Mouse (Mus musculus) midbrain, embryonic 13.5 days (tissue): ENCODE measurements around the gene Dexi. TPM values are rescaled to one million over a fixed set of nuclear protein-coding genes. Genes with fewer than 3 reads are reported as not detected.
A peak's percentile ranks its signal among the peaks of the same experiment; 100 is the strongest.

Experiments
- ATAC-seq: fragments of 200-750 bp; cut with Nextera tagmentation; 2 replicates; pipeline ENCODE4 v1.8.0; 2017; ENCODE audit warnings: mild to moderate bottlenecking, moderate TSS enrichment, moderate library complexity
- H3K27ac ChIP-seq: fragments of 300-500 bp; sonication (generic); 2 replicates; pipeline ENCODE4 v1.5.1; 2015; ENCODE audit warnings: inconsistent platforms, mild to moderate bottlenecking, moderate library complexity
- H3K27me3 ChIP-seq: fragments of 300-500 bp; sonication (generic); 2 replicates; pipeline ENCODE4 v1.6.1; 2015; ENCODE audit warnings: mild to moderate bottlenecking, inconsistent platforms
- H3K36me3 ChIP-seq: fragments of 300-500 bp; sonication (generic); 2 replicates; pipeline ENCODE4 v1.6.1; 2015; ENCODE audit warnings: mild to moderate bottlenecking, inconsistent platforms
- H3K4me1 ChIP-seq: fragments of 300-500 bp; sonication (generic); replicated peaks from 2 replicates; pipeline ENCODE4 v1.6.1; 2015; ENCODE audit warnings: inconsistent platforms
- H3K4me2 ChIP-seq: fragments of 300-500 bp; sonication (generic); replicated peaks from 2 replicates; pipeline ENCODE4 v1.6.1; 2015; ENCODE audit warnings: moderate library complexity, mild to moderate bottlenecking, inconsistent platforms
- H3K4me3 ChIP-seq: fragments of 300-500 bp; sonication (generic); replicated peaks from 2 replicates; pipeline ENCODE4 v1.5.1; 2015; ENCODE audit warnings: mild to moderate bottlenecking, inconsistent platforms
- H3K9ac ChIP-seq: fragments of 300-500 bp; sonication (generic); replicated peaks from 2 replicates; pipeline ENCODE4 v1.6.1; 2015; ENCODE audit warnings: mild to moderate bottlenecking, inconsistent platforms
- H3K9me3 ChIP-seq: fragments of 300-500 bp; sonication (generic); 2 replicates; pipeline ENCODE4 v1.6.1; 2016; ENCODE audit warnings: mild to moderate bottlenecking, inconsistent platforms
- WGBS: fragments of 180-500 bp; shearing (Covaris S2); methylation state at CpG from one replicate; pipeline ENCODE4 v1.1.7; 2015; 5-methylcytosine and 5-hydroxymethylcytosine counted together
- polyA plus RNA-seq: library from polyadenylated mRNA; unstranded; fragments of >200 nt; fragmentation: Nextera tagmentation; extraction: Ambion mirVana; gene quantifications from 2 replicates; pipeline ENCODE4 v1.2.1, GENCODE M21; 2015

Dexi gene
- polyA plus RNA-seq, 1 experiment from 2014 or later, result 18.2 TPM

DNA sequence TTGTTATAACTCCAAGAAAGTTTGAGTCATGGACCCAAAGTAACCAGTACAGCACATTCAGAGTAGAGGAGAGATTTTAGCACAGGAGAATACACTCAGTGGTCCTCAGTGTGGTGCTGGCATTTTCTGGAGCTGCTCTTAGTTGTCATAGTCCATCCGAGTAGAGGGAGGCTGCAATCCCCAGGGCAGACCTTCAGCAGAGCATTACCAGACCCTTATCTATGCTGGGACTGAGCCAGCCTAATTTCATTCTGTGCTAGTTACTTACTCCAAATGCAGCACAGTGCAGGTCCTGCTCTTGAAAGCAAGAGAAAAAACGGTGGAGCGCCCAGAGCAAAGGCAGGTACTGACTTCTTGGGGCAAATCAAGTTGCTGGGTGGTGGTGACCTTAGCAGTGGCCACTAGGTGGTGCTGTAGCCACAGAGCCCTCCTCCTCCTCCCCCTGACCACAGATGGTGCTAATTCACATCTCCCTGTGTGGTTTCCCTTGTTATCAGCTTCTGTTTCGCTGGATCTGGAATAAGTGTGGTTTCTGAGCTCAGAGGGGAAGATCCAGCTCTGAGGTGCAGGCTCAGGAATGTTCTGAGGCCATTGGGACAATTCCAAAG lies 22.5 kb upstream of the Dexi start:
- H3K27me3 ChIP-seq, result no peaks in the 10 kb centered on the region
- no peak overlapping the region for H3K4me2 ChIP-seq
- H3K9me3 ChIP-seq, result no peaks in the 10 kb centered on the region
- H3K9ac ChIP-seq, result no peak overlapping the region
- no peak overlapping the region for H3K4me3 ChIP-seq
- 0 out of 2 replicates have a peak, but pooled peaks cover 3% of the 10 kb centered on the region for H3K4me1 ChIP-seq
- 38% methylated on average over 4 of the region's 4 CpGs for WGBS
- no peak overlapping the region for H3K27ac ChIP-seq
- H3K36me3 ChIP-seq, result peaks cover 69% of the 10 kb centered on the region
- ATAC-seq, result peak; percentile 79

DNA sequence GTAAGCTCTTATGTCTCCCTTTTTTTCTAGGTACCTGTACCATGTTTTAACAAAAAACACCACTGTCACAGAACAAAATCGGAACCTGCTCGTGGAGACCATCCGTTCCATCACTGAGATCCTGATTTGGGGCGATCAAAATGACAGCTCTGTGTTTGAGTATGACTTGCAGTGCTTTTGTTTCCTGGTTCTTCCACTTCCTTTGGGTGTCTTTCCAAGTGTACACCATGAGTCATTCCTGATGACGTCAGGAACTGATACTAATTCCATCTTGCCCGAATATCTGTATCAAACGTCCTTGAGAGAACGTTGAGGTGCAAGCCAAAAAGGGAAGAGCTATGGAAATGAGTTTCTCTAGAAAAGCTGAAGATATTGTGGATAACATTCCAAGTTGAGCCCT lies 17.1 kb upstream of the Dexi start:
- H3K27ac ChIP-seq, result no peak overlapping the region
- no peaks in the 10 kb centered on the region for H3K4me1 ChIP-seq
- H3K4me3 ChIP-seq, result no peak overlapping the region
- H3K9ac ChIP-seq, result no peak overlapping the region
- 92% methylated on average over 8 of the region's 8 CpGs for WGBS
- ATAC-seq, result no peak
- no peaks in the 10 kb centered on the region for H3K27me3 ChIP-seq
- no peak overlapping the region for H3K4me2 ChIP-seq
- H3K9me3 ChIP-seq, result no peaks in the 10 kb centered on the region
- peaks cover 43% of the 10 kb centered on the region for H3K36me3 ChIP-seq

DNA sequence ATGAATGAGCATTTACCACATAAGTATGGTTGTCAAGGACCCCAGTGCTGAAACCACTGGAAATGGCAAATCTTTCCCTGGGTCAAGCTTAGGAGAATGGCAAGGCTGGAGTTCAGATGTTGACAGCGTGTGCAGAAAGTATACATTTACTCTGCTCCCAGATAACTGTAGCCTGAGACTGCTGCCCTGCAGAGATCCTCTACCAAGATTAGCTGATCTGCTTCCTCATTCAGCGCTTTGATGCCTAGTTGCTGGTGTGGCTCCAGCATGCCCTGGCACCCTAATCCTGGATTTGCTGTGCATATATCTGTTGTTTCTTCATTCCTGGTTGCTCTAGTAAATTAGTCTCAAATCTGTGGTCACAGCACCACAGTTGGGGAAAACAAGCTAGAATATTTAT lies 11.0 kb upstream of the Dexi start:
- Histone ChIP-seq H3K27ac (no peak overlapping the region), H3K4me2 (no peak overlapping the region), H3K9me3 (no peaks in the 10 kb centered on the region), H3K36me3 (no peaks in the 10 kb centered on the region), H3K4me3 (no peak overlapping the region), H3K9ac (no peak overlapping the region), H3K4me1 (0 out of 2 replicates have a peak, but pooled peaks cover 3% of the 10 kb centered on the region), H3K27me3 (no peaks in the 10 kb centered on the region)
- no peak for ATAC-seq
- 86% methylated on average over 2 of the region's 2 CpGs for WGBS

DNA sequence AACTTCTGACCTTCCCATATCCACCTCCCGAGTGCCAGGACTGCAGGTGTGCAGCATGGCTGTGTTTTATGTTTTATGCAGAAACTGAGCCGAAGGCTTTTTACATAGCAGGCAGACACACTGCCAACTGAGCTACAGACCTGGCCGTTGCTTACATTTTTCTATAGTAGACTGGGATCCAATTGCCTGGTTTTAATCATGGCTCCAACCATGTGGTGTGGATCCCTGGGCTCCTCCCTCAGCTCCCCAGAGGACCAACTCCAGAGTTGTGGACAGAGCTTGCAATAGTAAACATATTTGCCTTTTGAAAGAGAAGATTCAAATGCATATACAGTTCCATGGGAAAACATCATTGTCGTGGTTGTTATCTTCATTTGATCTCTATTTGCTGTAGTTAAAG lies 8.7 kb upstream of the Dexi start:
- no peaks in the 10 kb centered on the region for H3K9me3 ChIP-seq
- ATAC-seq, result no peak
- no peaks in the 10 kb centered on the region for H3K36me3 ChIP-seq
- WGBS, result 91% methylated on average over 4 of the region's 4 CpGs
- no peak overlapping the region for H3K9ac ChIP-seq
- H3K27me3 ChIP-seq, result no peaks in the 10 kb centered on the region
- no peak overlapping the region for H3K4me2 ChIP-seq
- H3K4me1 ChIP-seq, result peaks cover 18% of the 10 kb centered on the region
- H3K27ac ChIP-seq, result no peak overlapping the region
- H3K4me3 ChIP-seq, result no peak overlapping the region

DNA sequence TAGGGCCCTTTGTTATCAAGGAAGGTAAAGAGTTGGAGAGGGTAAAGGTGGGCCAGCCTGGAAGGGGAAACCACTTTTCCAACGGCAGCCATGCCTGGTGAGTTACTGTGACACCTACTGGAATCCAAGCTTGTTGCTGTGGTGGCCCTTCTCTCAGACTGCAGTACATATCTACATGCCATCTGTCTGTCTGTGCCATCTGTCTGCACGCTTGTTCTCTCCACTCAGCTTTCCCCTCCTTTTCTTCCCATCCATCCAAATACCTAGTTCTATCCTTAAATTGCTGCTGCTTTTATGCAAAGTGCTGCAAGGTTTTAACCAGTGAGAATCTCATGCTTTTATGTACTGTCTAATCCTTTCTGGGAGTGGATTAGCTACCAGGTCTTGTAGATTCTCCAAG lies 6.7 kb upstream of the Dexi start:
- Histone ChIP-seq H3K9me3 (no peaks in the 10 kb centered on the region), H3K4me1 (peaks cover 28% of the 10 kb centered on the region), H3K4me3 (no peak overlapping the region), H3K27ac (no peak overlapping the region), H3K36me3 (no peaks in the 10 kb centered on the region), H3K27me3 (no peaks in the 10 kb centered on the region), H3K9ac (no peak overlapping the region), H3K4me2 (no peak overlapping the region)
- ATAC-seq, result no peak
- WGBS, result 93% methylated on average over 2 of the region's 2 CpGs

DNA sequence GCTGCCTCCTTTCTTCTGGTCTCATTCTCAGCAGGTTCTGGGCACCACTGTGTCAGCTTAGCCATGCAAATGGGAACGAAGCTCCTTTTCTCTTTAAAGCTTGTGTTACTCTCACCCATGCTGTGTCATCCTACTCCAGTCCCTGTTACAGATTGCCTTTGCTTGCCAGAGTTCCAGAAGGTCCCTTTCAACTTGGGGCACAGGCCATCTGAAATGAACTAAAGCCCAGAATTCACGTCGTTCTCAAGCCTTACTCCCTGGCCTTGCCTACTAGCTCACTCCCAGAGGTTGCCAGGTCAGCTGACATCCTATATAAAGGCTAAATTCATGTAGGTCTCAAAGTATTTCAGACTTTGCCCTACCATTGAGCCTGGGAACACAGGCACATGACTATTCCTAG lies 6.1 kb upstream of the Dexi start:
- Histone ChIP-seq H3K27ac (no peak overlapping the region), H3K36me3 (no peaks in the 10 kb centered on the region), H3K27me3 (no peaks in the 10 kb centered on the region), H3K4me1 (peaks cover 28% of the 10 kb centered on the region), H3K4me2 (no peak overlapping the region), H3K4me3 (no peak overlapping the region), H3K9me3 (no peaks in the 10 kb centered on the region), H3K9ac (no peak overlapping the region)
- ATAC-seq, result no peak
- WGBS, result 68% methylated on average over 3 of the region's 3 CpGs

DNA sequence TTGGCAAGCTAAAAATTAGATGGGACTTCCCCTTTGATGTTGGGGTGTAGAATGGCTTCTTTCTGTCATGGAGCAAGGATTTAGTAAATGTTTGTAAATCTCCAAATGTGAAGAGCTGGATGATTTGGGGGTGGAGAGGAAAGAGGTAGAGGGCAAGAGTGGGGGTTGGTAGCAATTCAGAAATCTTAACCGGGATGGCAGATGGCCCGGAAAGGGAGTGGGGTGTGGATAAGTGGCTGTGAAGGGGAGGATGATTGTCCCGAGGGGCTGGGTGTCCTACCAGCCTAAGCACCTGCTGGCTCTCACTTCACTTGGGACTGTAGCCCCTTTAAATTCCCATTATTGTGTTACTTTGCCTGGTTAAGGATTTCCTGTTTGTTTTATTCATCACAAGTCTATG lies 4.0 kb upstream of the Dexi start:
- Histone ChIP-seq H3K4me1 (peaks cover 34% of the 10 kb centered on the region), H3K27me3 (no peaks in the 10 kb centered on the region), H3K9me3 (no peaks in the 10 kb centered on the region), H3K9ac (peak overlapping the region; percentile 89; the same call in 1 of the 2 replicates), H3K27ac (no peak overlapping the region), H3K4me3 (peak overlapping the region; percentile 79; the same call in 1 of the 2 replicates), H3K4me2 (peak overlapping the region; percentile 69; the same call in 1 of the 2 replicates), H3K36me3 (no peaks in the 10 kb centered on the region)
- WGBS, result 63% methylated on average over 3 of the region's 3 CpGs
- no peak for ATAC-seq

DNA sequence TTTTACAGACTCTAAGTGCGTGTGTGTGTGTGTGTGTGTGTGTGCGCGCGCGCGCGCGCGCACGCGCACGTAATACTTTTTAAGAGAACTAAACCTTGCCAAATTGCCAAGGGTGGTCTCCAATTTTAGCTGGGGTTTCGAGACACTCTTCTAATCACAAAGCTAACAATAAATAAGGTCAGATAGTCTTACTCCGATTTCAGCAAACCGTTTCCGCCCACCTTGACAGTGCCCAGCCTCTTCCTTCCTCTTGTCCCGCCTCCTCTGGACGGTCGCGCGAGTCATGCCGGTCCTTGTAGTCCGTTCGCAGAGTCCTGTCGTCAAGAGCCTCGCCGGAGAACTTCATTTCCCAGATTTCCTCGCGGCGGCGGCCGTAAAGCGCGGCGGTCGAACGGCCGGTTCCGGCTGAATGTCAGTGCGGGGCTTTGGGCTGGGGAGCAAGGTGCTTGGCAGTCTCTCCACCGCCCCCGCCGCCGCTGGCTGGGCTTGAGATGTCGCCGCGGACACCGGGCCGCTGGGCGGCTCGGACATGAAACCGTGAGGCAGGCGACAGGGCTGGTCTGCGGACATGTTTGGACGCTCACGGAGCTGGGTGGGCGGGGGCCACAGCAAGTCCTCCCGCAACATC lies 2.3 kb upstream of the Dexi start, which contains the start of gene Clec16a:
Gene Clec16a (plus strand): TSS at position 345 of the 628 bp plus-strand sequence.
- peaks cover 51% of the 10 kb centered on the region for H3K4me1 ChIP-seq
- no peaks in the 10 kb centered on the region for H3K9me3 ChIP-seq
- no peaks in the 10 kb centered on the region for H3K27me3 ChIP-seq
- H3K27ac ChIP-seq, result no peak within 1 kb of the TSS
- WGBS, result under 1% methylated on average over 58 of the region's 58 CpGs
- H3K4me3 ChIP-seq, result peak within 1 kb of the TSS; percentile 79
- ATAC-seq, result peak; percentile 93
- peak within 1 kb of the TSS; percentile 89 for H3K9ac ChIP-seq
- peak within 1 kb of the TSS; percentile 69 for H3K4me2 ChIP-seq
- H3K36me3 ChIP-seq, result no peaks in the 10 kb centered on the region

DNA sequence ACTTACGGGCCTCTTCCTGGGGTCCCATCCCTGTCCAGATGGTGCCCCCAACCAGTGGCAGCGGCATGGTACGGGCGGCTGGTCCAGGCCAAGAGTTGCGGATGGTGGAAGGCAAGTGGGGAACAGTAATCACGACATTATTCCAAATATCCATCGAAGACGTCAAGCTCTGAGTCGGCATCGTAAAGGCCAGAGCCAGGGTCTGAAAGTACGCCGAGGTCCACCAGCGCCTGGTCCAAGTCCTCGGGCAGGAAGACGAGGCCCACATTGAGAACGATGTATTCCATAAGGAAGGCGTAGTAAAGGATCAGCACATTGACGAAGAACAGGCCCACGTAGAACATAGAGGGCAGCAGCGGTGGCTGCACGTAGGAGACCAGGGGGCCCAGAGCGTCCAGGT lies 588 bp downstream of the Dexi start:
- H3K27ac ChIP-seq, result peak overlapping the region; percentile 87
- peak overlapping the region; percentile 92 for H3K4me3 ChIP-seq
- WGBS, result 6% methylated on average over 22 of the region's 22 CpGs
- H3K36me3 ChIP-seq, result peaks cover 7% of the 10 kb centered on the region; the same call in 1 of the 2 replicates
- no peaks in the 10 kb centered on the region for H3K27me3 ChIP-seq
- no peak for ATAC-seq
- H3K4me2 ChIP-seq, result peak overlapping the region; percentile 95
- peak overlapping the region; percentile 96 for H3K9ac ChIP-seq
- H3K9me3 ChIP-seq, result no peaks in the 10 kb centered on the region
- H3K4me1 ChIP-seq, result peaks cover 60% of the 10 kb centered on the region

DNA sequence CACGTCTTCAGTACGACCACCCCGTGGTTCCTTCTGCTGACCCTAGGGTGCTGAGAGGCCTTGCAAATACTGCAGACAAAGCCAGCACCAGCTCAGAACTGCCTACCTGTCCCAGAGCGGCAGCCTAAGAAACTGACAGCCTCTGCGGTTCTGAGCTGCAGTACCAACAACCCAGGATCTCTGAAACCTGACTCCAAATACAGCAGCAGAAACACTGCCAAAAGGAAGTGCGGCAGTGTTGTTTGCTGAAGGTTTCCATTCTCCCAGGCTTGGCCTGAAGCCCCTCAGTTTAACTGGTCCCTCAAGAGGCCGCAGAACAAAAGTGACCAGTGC lies 1.3 kb downstream of the Dexi start:
- peak overlapping the region; percentile 92 for H3K4me3 ChIP-seq
- no peaks in the 10 kb centered on the region for H3K9me3 ChIP-seq
- H3K4me1 ChIP-seq, result peaks cover 53% of the 10 kb centered on the region
- peak overlapping the region; percentile 96 for H3K9ac ChIP-seq
- no peak for ATAC-seq
- no peak overlapping the region for H3K27ac ChIP-seq
- H3K27me3 ChIP-seq, result no peaks in the 10 kb centered on the region
- peaks cover 7% of the 10 kb centered on the region; the same call in 1 of the 2 replicates for H3K36me3 ChIP-seq
- H3K4me2 ChIP-seq, result peak overlapping the region; percentile 95
- WGBS, result 38% methylated on average over 7 of the region's 7 CpGs

DNA sequence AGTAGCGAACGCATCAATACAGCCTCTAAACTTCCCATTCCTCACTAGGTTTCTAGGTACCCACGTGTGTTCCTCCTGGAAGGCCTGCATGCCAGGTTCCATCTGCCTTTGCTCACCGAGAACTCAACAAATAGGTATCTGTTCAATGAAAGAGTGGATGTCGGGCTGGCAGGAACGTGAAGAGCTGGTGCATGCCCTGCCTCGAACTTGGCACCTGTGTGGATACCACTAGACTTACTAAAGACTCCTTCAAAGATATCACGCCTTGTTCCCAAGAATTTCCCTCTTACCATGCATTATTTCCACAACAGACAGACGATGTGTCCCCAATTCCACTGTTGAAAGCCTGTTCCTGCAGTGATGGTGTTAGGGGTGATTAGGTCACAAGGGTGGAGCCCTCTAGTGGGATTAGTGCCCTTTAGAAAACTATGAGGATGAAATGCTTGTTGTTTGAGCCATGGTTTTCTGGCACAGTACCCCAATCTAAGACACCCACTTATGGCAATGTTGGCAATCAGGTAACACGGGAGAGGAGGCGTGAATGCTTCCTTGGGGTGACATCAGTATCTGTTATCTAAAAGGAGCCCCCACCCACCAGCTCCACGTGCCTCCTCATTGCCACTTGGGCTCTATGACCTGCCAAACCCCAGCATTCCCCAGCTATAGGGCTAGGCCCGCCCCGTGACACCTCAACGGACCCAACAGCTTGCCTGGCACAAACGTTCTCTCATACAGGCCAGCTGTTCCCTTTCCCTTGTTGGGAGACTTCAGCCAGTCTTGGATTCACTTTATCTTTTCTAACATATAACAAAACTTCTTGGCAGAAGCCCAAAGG lies 1.9 kb downstream of the Dexi start:
- Histone ChIP-seq H3K27ac (no peak overlapping the region), H3K27me3 (no peaks in the 10 kb centered on the region), H3K36me3 (peaks cover 8% of the 10 kb centered on the region; the same call in 1 of the 2 replicates), H3K4me1 (peaks cover 47% of the 10 kb centered on the region), H3K9ac (peak overlapping the region; percentile 96), H3K9me3 (no peaks in the 10 kb centered on the region), H3K4me3 (peak overlapping the region; percentile 92), H3K4me2 (peak overlapping the region; percentile 95)
- 76% methylated on average over 16 of the region's 16 CpGs for WGBS
- no peak for ATAC-seq

DNA sequence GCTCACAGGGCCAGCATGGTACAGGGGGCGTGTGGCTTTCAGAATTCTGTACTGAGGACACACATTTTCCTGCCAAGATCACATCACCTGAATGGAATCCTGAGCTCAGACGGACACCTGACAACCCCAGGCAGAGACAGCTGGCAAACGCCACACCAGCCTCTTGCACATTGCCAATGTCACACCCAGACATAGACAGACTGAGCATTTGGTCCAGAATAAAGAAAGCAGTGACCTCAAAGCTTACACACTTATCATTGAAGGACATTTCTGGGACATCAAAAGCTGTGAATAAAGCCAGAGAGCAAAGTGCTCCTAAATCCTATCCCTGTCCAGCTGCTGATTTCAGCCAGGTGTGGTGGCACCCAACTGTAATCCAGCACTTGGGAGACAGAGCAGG lies 5.9 kb downstream of the Dexi start:
- no peak overlapping the region for H3K27ac ChIP-seq
- no peak for ATAC-seq

More for the DNA sequence above, 5.9 kb downstream of the Dexi start:
- H3K9ac ChIP-seq, result no peak overlapping the region
- H3K4me2 ChIP-seq, result no peak overlapping the region
- peaks cover 21% of the 10 kb centered on the region; the same call in 1 of the 2 replicates for H3K36me3 ChIP-seq
- H3K4me1 ChIP-seq, result peaks cover 39% of the 10 kb centered on the region
- no peaks in the 10 kb centered on the region for H3K27me3 ChIP-seq
- H3K4me3 ChIP-seq, result no peak overlapping the region
- WGBS, result 88% methylated on average over 3 of the region's 3 CpGs
- no peaks in the 10 kb centered on the region for H3K9me3 ChIP-seq
